ENCODE assay signal across 15 mouse cellular contexts in the genomic region with DNA sequence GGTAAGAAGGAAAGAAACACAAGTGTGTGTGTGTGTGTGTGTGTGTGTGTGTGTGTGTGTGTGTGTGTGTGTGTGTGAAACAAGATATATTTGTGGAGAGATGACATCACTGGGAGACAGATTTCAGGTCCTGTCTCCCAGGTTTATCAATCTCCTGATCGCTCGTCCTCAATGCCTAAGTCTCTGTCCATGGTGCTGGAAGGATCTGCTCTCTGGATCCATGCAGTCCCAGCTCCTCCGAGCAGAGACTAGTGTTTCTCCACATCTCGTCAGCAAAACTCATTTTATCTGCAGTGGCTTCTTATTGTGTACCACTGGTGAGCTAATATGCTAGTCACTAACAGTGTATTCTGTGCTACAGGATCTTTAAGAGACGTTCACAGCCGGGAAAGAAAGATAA.
DNase-seq lines count a peak whose midpoint lies in the region; ATAC-seq and TF ChIP-seq lines count a peak whose summit lies in the region.
"Had no signal": no experiment of that assay in that cellular context is flagged by ENCODE, and none has a peak within 500 bp of the region (broad histone marks: within the 10 kb centered on the region; RNA-seq: fewer than 3 reads in every experiment).

No protein-coding gene starts in this region.

- peaks cover 5% of the 10 kb centered on the region; the same call in 1 of the 2 replicates for H3K9me3 ChIP-seq in hindbrain, embryonic 10.5 days
- H3K9me3 ChIP-seq in hindbrain, embryonic 12.5 days (replicated peaks) = no peaks in the 10 kb centered on the region
- peaks cover 3% of the 10 kb centered on the region; the same call in 1 of the 2 replicates for H3K9me3 ChIP-seq in midbrain, embryonic 14.5 days (ENCODE audit: control insufficient read depth, low read length)
- no peaks in the 10 kb centered on the region for H3K9me3 ChIP-seq in midbrain, postnatal 0 days (ENCODE audit: low read length)
- H3K9me3 ChIP-seq: lung, embryonic 15.5 days; stomach, embryonic 15.5 days had no signal

- H3K27me3 ChIP-seq in hindbrain, embryonic 10.5 days (ENCODE audit: insufficient read depth, poor library complexity, severe bottlenecking) = no peaks in the 10 kb centered on the region
- H3K27me3 ChIP-seq in hindbrain, embryonic 12.5 days = no peaks in the 10 kb centered on the region
- H3K27me3 ChIP-seq in midbrain, embryonic 14.5 days (ENCODE audit: control insufficient read depth, insufficient read depth, low read length) = no peaks in the 10 kb centered on the region
- no peaks in the 10 kb centered on the region for H3K27me3 ChIP-seq in midbrain, postnatal 0 days (ENCODE audit: insufficient read depth, low read length)
- H3K27me3 ChIP-seq: lung, embryonic 15.5 days; stomach, embryonic 15.5 days had no signal

- H3K36me3 ChIP-seq in hindbrain, embryonic 10.5 days = peaks cover 8% of the 10 kb centered on the region; the same call in 1 of the 2 replicates
- peaks cover 7% of the 10 kb centered on the region for H3K36me3 ChIP-seq in hindbrain, embryonic 12.5 days
- no peaks in the 10 kb centered on the region for H3K36me3 ChIP-seq in midbrain, embryonic 14.5 days (ENCODE audit: control insufficient read depth, insufficient read depth, low read length)
- no peaks in the 10 kb centered on the region for H3K36me3 ChIP-seq in midbrain, postnatal 0 days (ENCODE audit: insufficient read depth, low read length)
- H3K36me3 ChIP-seq: lung, embryonic 15.5 days; stomach, embryonic 15.5 days had no signal

- H3K4me3 ChIP-seq in hindbrain, embryonic 10.5 days = no peak overlapping the region
- no peak overlapping the region for H3K4me3 ChIP-seq in hindbrain, embryonic 12.5 days
- no peak overlapping the region for H3K4me3 ChIP-seq in midbrain, embryonic 14.5 days (replicated peaks; ENCODE audit: low read depth, low read length)
- no peak overlapping the region for H3K4me3 ChIP-seq in midbrain, postnatal 0 days (ENCODE audit: low read depth, low read length)
- H3K4me3 ChIP-seq: forebrain, embryonic 10.5 days; lung, embryonic 15.5 days; stomach, embryonic 15.5 days had no signal

- H3K9ac ChIP-seq in hindbrain, embryonic 12.5 days = no peak overlapping the region
- no peak overlapping the region for H3K9ac ChIP-seq in midbrain, embryonic 14.5 days (replicated peaks; ENCODE audit: low read length)
- no peak overlapping the region for H3K9ac ChIP-seq in midbrain, postnatal 0 days (replicated peaks; ENCODE audit: low read length, poor library complexity, severe bottlenecking)
- H3K9ac ChIP-seq: hindbrain, embryonic 14.5 days; lung, embryonic 15.5 days; stomach, embryonic 15.5 days had no signal

- DNase-seq in hindbrain, embryonic 10.5 days (ENCODE audit: low spot score) = peak; percentile 21
- DNase-seq in midbrain, embryonic 14.5 days = peak; percentile 25
- no peak for DNase-seq in midbrain, postnatal 0 days (ENCODE audit: low spot score)
- peak; percentile 75 for DNase-seq in embryo, embryonic 10.5 days (ENCODE audit: low spot score)
- peak; percentile 70 for DNase-seq in retina, embryonic 14.5 days (ENCODE audit: low spot score)
- no peak for DNase-seq in gastrocnemius, adult 18-20 months (ENCODE audit: low spot score)
- DNase-seq: cerebellum, postnatal 25 days; right cerebral cortex, postnatal 14 days had no signal

- no peak overlapping the region for H3K27ac ChIP-seq in hindbrain, embryonic 10.5 days
- H3K27ac ChIP-seq in hindbrain, embryonic 12.5 days = no peak overlapping the region
- H3K27ac ChIP-seq in midbrain, embryonic 14.5 days (replicated peaks; ENCODE audit: low read depth, low read length) = no peak overlapping the region
- H3K27ac ChIP-seq in midbrain, postnatal 0 days (ENCODE audit: low read depth, low read length) = no peak overlapping the region
- H3K27ac ChIP-seq: forebrain, embryonic 10.5 days; hindbrain, embryonic 14.5 days; lung, embryonic 15.5 days; stomach, embryonic 15.5 days had no signal

- H3K4me2 ChIP-seq in hindbrain, embryonic 12.5 days (replicated peaks) = no peak overlapping the region
- no peak overlapping the region for H3K4me2 ChIP-seq in midbrain, embryonic 14.5 days (ENCODE audit: low read length)
- no peak overlapping the region for H3K4me2 ChIP-seq in midbrain, postnatal 0 days (ENCODE audit: low read depth, low read length, poor library complexity, severe bottlenecking)
- H3K4me2 ChIP-seq: hindbrain, embryonic 14.5 days; lung, embryonic 15.5 days; stomach, embryonic 15.5 days had no signal

- WGBS in hindbrain, embryonic 10.5 days = 51% methylated on average over 6 of the region's 6 CpGs
- 54% methylated on average over 6 of the region's 6 CpGs for WGBS in hindbrain, embryonic 12.5 days
- 60% methylated on average over 6 of the region's 6 CpGs for WGBS in midbrain, embryonic 14.5 days
- 58% methylated on average over 6 of the region's 6 CpGs for WGBS in midbrain, postnatal 0 days

- no peak for TF ChIP-seq CTCF in midbrain, postnatal 0 days (IDR thresholded peaks at IDR 0.05)

- H3K4me1 ChIP-seq in hindbrain, embryonic 10.5 days (replicated peaks) = peaks cover 4% of the 10 kb centered on the region; the same call in 1 of the 2 replicates
- peaks cover 3% of the 10 kb centered on the region; the same call in 1 of the 2 replicates for H3K4me1 ChIP-seq in hindbrain, embryonic 12.5 days
- H3K4me1 ChIP-seq in midbrain, embryonic 14.5 days (ENCODE audit: control insufficient read depth, insufficient read depth, low read length) = peaks cover 2% of the 10 kb centered on the region; the same call in 1 of the 2 replicates
- no peaks in the 10 kb centered on the region for H3K4me1 ChIP-seq in midbrain, postnatal 0 days (ENCODE audit: insufficient read depth, low read length)
- H3K4me1 ChIP-seq: lung, embryonic 15.5 days; stomach, embryonic 15.5 days had no signal

- ATAC-seq in hindbrain, embryonic 12.5 days (ENCODE audit: low FRiP score) = no peak
- ATAC-seq in midbrain, embryonic 14.5 days (ENCODE audit: low FRiP score, low TSS enrichment) = no peak
- ATAC-seq in midbrain, postnatal 0 days (ENCODE audit: low FRiP score) = no peak
- no peak for ATAC-seq in cerebellum, adult (ENCODE audit: insufficient number of reproducible peaks, low FRiP score, low TSS enrichment)
- ATAC-seq: CD4-positive, CD25-positive, alpha-beta regulatory T cell, adult 4 months had no signal

Comparison
In these comparisons a context has a peak if more than half of its experiments do, and no peak if none do; other contexts are left out.
1. DNase-seq: peak in hindbrain, embryonic 10.5 days (single experiment), midbrain, embryonic 14.5 days (single experiment), embryo, embryonic 10.5 days (single experiment) and retina, embryonic 14.5 days (single experiment); none in midbrain, postnatal 0 days (single experiment) and gastrocnemius, adult 18-20 months (single experiment).